In the genomic region with DNA sequence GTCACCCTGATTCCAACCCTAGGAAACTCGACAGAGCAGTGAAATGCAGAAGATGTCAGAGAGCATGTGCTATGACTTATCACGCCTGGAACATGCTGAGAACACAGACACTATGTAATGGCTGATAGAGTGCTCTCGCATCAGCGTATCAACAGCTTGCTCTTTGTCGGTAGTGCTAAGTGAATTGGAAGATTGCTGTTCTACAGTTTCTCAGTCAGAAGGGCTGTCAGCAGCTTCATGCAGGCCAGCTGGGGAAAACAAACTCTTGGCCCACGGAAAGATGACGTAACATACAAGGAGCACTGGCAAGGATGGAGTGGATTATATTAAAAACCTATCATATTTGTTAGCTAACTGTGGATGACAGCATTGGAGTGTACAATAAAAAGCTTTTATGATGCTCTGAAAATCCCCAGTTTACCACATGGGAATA, we compare ENCODE assay signal across 8 mouse cellular contexts.
DNase-seq lines count a peak whose midpoint lies in the region; ATAC-seq lines count a peak whose summit lies in the region.

No protein-coding gene starts in this region.

- ATAC-seq in intestine, embryonic 14.5 days (replicated peaks; ENCODE audit: low FRiP score, low TSS enrichment, low read depth) = no peak
- peak; percentile 84 for ATAC-seq in lung, embryonic 16.5 days (ENCODE audit: low read depth)

- peak overlapping the region; percentile 34; the same call in 1 of the 2 replicates for H3K4me2 ChIP-seq in intestine, embryonic 14.5 days (ENCODE audit: low read length)
- peak overlapping the region; percentile 44 for H3K4me2 ChIP-seq in lung, embryonic 16.5 days (ENCODE audit: low read depth, low read length)

- 0 out of 2 replicates have a peak overlapping the region, but pooled peaks have one; percentile 22 for H3K27ac ChIP-seq in intestine, embryonic 14.5 days (ENCODE audit: low read depth)
- H3K27ac ChIP-seq in lung, embryonic 16.5 days (ENCODE audit: low read length) = no peak overlapping the region; the same call in 1 of the 2 replicates

- 43% methylated on average over 7 of the region's 7 CpGs for WGBS in intestine, embryonic 14.5 days
- 45% methylated on average over 7 of the region's 7 CpGs for WGBS in lung, embryonic 16.5 days

- H3K4me1 ChIP-seq in intestine, embryonic 14.5 days (replicated peaks; ENCODE audit: control insufficient read depth, insufficient read depth, low read length) = peaks cover 6% of the 10 kb centered on the region
- H3K4me1 ChIP-seq in lung, embryonic 16.5 days (replicated peaks; ENCODE audit: control insufficient read depth, insufficient read depth, low read length) = no peaks in the 10 kb centered on the region

- H3K27me3 ChIP-seq in intestine, embryonic 14.5 days (replicated peaks; ENCODE audit: control insufficient read depth, insufficient read depth, low read length) = no peaks in the 10 kb centered on the region
- H3K27me3 ChIP-seq in lung, embryonic 16.5 days (ENCODE audit: control insufficient read depth, insufficient read depth, low read depth, low read length) = no peaks in the 10 kb centered on the region

- no peaks in the 10 kb centered on the region for H3K9me3 ChIP-seq in intestine, embryonic 14.5 days (ENCODE audit: control insufficient read depth, low read length)
- no peaks in the 10 kb centered on the region for H3K9me3 ChIP-seq in lung, embryonic 16.5 days (ENCODE audit: control insufficient read depth, low read length)

- no peaks in the 10 kb centered on the region for H3K36me3 ChIP-seq in intestine, embryonic 14.5 days (ENCODE audit: control insufficient read depth, insufficient read depth, low read length)
- no peaks in the 10 kb centered on the region for H3K36me3 ChIP-seq in lung, embryonic 16.5 days (ENCODE audit: control insufficient read depth, insufficient read depth, low read length)

- DNase-seq in cerebellum, postnatal 10 days = peak; percentile 65 to 73
- DNase-seq in cerebellum, adult 11 months = no peak
- peak; percentile 51 for DNase-seq in Muller cell, postnatal 12 days (ENCODE audit: inconsistent ontology term)
- DNase-seq in gastrocnemius, adult 18-20 months (ENCODE audit: low spot score) = peak; percentile 40
- DNase-seq in intestine, embryonic 14.5 days (ENCODE audit: low spot score) = peak; percentile 56
- peak; percentile 15 for DNase-seq in right cerebral cortex, postnatal 4 days
- no peak for DNase-seq in testis, postnatal 10 days (ENCODE audit: low spot score)

- no peak overlapping the region for H3K4me3 ChIP-seq in intestine, embryonic 14.5 days (ENCODE audit: low read depth, low read length)
- H3K4me3 ChIP-seq in lung, embryonic 16.5 days (ENCODE audit: low read length) = no peak overlapping the region

- H3K9ac ChIP-seq in intestine, embryonic 14.5 days (ENCODE audit: low read length) = no peak overlapping the region
- no peak overlapping the region for H3K9ac ChIP-seq in lung, embryonic 16.5 days (ENCODE audit: low read length)

Comparison
In these comparisons a context has a peak if more than half of its experiments do, and no peak if none do; other contexts are left out.
1. DNase-seq: peak in cerebellum, postnatal 10 days (2 of 2), Muller cell, postnatal 12 days (single experiment), gastrocnemius, adult 18-20 months (single experiment), intestine, embryonic 14.5 days (single experiment) and right cerebral cortex, postnatal 4 days (single experiment); none in cerebellum, adult 11 months (single experiment) and testis, postnatal 10 days (single experiment).